Mouse (Mus musculus): ENCODE results near the gene 2310039H08Rik.

DNA sequence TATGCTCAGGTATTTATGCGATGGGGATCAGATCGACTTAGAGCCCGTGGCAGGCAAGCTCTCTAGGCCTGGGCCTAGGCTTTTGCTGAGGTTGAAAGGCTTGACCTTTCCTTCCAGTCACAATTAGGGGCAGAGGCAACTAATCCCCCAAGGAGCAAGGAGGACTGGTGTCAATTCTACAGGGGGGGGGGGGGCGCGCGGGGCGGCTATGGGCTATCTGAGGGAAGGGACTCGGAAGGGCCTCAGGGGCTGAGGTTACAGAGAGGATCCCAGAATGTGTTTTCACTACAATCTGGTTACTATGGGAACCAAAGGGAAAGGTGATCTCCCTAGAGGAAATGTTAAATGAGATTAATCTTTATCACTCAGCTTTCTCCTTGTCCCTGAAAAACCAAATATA lies 25.0 kb downstream of the 2310039H08Rik start:
- TF ChIP-seq TAL1 (IDR thresholded peaks at IDR 0.05; ENCODE audit: low read length) (no peak), GATA1 (IDR thresholded peaks at IDR 0.05; ENCODE audit: low read length) (no peak)

Data from erythroblast, embryonic 14.5 days (primary cell).